Mouse (Mus musculus) liver, adult 2 months (tissue): ENCODE results near the gene Sephs1. TPM values are rescaled to one million over a fixed set of nuclear protein-coding genes. Genes with fewer than 3 reads are reported as not detected.

Experiments
- DNase-seq: peaks from one replicate; pipeline ENCODE4 v3.0.0-alpha.2; 2011; ENCODE audit warnings: low read depth, low spot score; ENCODE audit errors: extremely low read depth
- H3K27ac ChIP-seq: fragments of 200-500 bp; replicated peaks from 2 replicates; pipeline ENCODE4 v1.5.1; 2012; ENCODE audit warnings: low read depth, mild to moderate bottlenecking, control low read depth, inconsistent platforms, low read length; ENCODE audit not compliant: insufficient read depth
- H3K27me3 ChIP-seq: fragments of 200-500 bp; 2 replicates; pipeline ENCODE4 v1.6.1; 2012; ENCODE audit warnings: mild to moderate bottlenecking, moderate library complexity, low read length, inconsistent platforms; ENCODE audit not compliant: control insufficient read depth, insufficient read depth
- H3K36me3 ChIP-seq: fragments of 200-500 bp; 2 replicates; pipeline ENCODE4 v1.6.1; 2012; ENCODE audit warnings: low read length, inconsistent platforms; ENCODE audit not compliant: control insufficient read depth, insufficient read depth
- H3K4me1 ChIP-seq: fragments of 200-500 bp; 2 replicates; pipeline ENCODE4 v1.6.1; 2011; ENCODE audit warnings: low read length; ENCODE audit not compliant: control insufficient read depth, insufficient read depth
- H3K4me3 ChIP-seq: fragments of 200-500 bp; 2 replicates; pipeline ENCODE4 v1.5.1; 2011; ENCODE audit warnings: low read depth, mild to moderate bottlenecking, control low read depth, low read length, moderate library complexity; ENCODE audit not compliant: insufficient read depth
- H3K79me2 ChIP-seq: fragments of 200-500 bp; 2 replicates; pipeline ENCODE4 v1.6.1; 2012; ENCODE audit warnings: inconsistent platforms, mild to moderate bottlenecking, low read length, moderate library complexity; ENCODE audit not compliant: control insufficient read depth, insufficient read depth
- H3K9ac ChIP-seq: fragments of 200-500 bp; 2 replicates; pipeline ENCODE4 v1.6.1; 2012; ENCODE audit warnings: low read depth, mild to moderate bottlenecking, control low read depth, inconsistent platforms, low read length
- CTCF ChIP-seq: fragments of 200-500 bp; IDR thresholded peaks from 2 replicates; pipeline ENCODE4 v1.5.1; 2011; ENCODE audit warnings: low read depth, low read length, control low read depth
- POLR2A ChIP-seq: fragments of 200-500 bp; IDR thresholded peaks from 2 replicates; pipeline ENCODE4 v1.6.1; 2011; ENCODE audit warnings: low read length, control low read depth; ENCODE audit not compliant: insufficient read depth; ENCODE audit errors: extremely low read depth
- WGBS: fragments of 180-500 bp; shearing (Covaris S2); methylation state at CpG from one replicate; pipeline ENCODE4 v1.1.7; 2018; 5-methylcytosine and 5-hydroxymethylcytosine counted together
- polyA plus RNA-seq: library from polyadenylated mRNA; depleted of rRNA; stranded (reverse); fragments of >200 nt; gene quantifications from 2 replicates; pipeline ENCODE4 v1.2.3, GENCODE M21; 2012; rRNA removed
- total RNA-seq: library from RNA; depleted of rRNA; stranded (reverse); fragments of >200 nt; gene quantifications from 2 replicates; pipeline ENCODE4 v1.2.3, GENCODE M21; 2014; rRNA removed

The Sephs1 gene
- total and polyA plus RNA-seq, 2 experiments: 13.8 to 16.2 TPM

GRCm38 (mm10) chr2:4958039-4958438 is 76.7 kb downstream of the Sephs1 start:
- H3K36me3 ChIP-seq: no peaks in the 10 kb centered on the region
- no peaks in the 10 kb centered on the region for H3K27me3 ChIP-seq
- H3K4me1 ChIP-seq: no peaks in the 10 kb centered on the region
- no peak for DNase-seq
- no peak overlapping the region for H3K9ac ChIP-seq
- no peak overlapping the region for H3K4me3 ChIP-seq
- H3K79me2 ChIP-seq: no peaks in the 10 kb centered on the region
- 88% methylated on average over 12 of the region's 12 CpGs for WGBS
- TF ChIP-seq CTCF (no peak), POLR2A (no peak)
- no peak overlapping the region for H3K27ac ChIP-seq

Other genes with a start within 250 kb of the Sephs1 start
- 28.6 and 40.9 TPM in 2 replicates for gene Prpf18, start 229.5 kb upstream of the Sephs1 start, total RNA-seq
- 6.5 and 7.8 TPM in 2 replicates for gene Prpf18, start 229.5 kb upstream of the Sephs1 start, polyA plus RNA-seq
- 6.0 and 7.7 TPM in 2 replicates for gene Bend7, start 163.7 kb upstream of the Sephs1 start, total RNA-seq
- gene Bend7, start 163.7 kb upstream of the Sephs1 start, polyA plus RNA-seq: 3.7 and 3.9 TPM in 2 replicates
- gene Phyh, start 37.5 kb downstream of the Sephs1 start, total RNA-seq: 1,236 and 1,280 TPM in 2 replicates
- 856 and 1,051 TPM in 2 replicates for gene Phyh, start 37.5 kb downstream of the Sephs1 start, polyA plus RNA-seq
- not detected in 2 replicates for gene Ucma, start 94.6 kb downstream of the Sephs1 start, total RNA-seq
- gene Ucma, start 94.6 kb downstream of the Sephs1 start, polyA plus RNA-seq: not detected in 2 replicates
- gene Mcm10, start 131.2 kb downstream of the Sephs1 start, total RNA-seq: 36.0 and 53.8 TPM in 2 replicates
- 11.9 and 21.8 TPM in 2 replicates for gene Mcm10, start 131.2 kb downstream of the Sephs1 start, polyA plus RNA-seq
- gene Optn, start 182.5 kb downstream of the Sephs1 start, total RNA-seq: 57.1 and 70.8 TPM in 2 replicates
- 13.3 and 14.9 TPM in 2 replicates for gene Optn, start 182.5 kb downstream of the Sephs1 start, polyA plus RNA-seq